Mouse (Mus musculus): Measurements from ENCODE around the gene Grb10.

Grb10 gene

GRCm38 (mm10) chr11:11895479-11895878 is 143.0 kb downstream of the Grb10 start:
- no peak for DNase-seq

- no peak for DNase-seq
Measured at GRCm38 (mm10) chr11:11893769-11894168, 144.7 kb downstream of the Grb10 start.

GRCm38 (mm10) chr11:11892993-11893602 is 145.4 kb downstream of the Grb10 start:
- no peak for DNase-seq

GRCm38 (mm10) chr11:11891832-11892231 is 146.7 kb downstream of the Grb10 start:
- no peak for DNase-seq

- DNase-seq = no peak
Measured at GRCm38 (mm10) chr11:11890139-11890741, 148.2 kb downstream of the Grb10 start.

GRCm38 (mm10) chr11:11888727-11889126 is 149.8 kb downstream of the Grb10 start:
- DNase-seq = no peak

- no peak for DNase-seq
Measured at GRCm38 (mm10) chr11:11888051-11888450, 150.4 kb downstream of the Grb10 start.

- no peak for DNase-seq
Measured at GRCm38 (mm10) chr11:11886403-11886998, 152.0 kb downstream of the Grb10 start.

GRCm38 (mm10) chr11:11885921-11886320 is 152.6 kb downstream of the Grb10 start:
- no peak for DNase-seq

GRCm38 (mm10) chr11:11885246-11885643 is 153.2 kb downstream of the Grb10 start:
- DNase-seq = no peak

- DNase-seq = no peak
Measured at GRCm38 (mm10) chr11:11884533-11885245, 153.8 kb downstream of the Grb10 start.

- DNase-seq = no peak
Measured at GRCm38 (mm10) chr11:11881783-11882155, 156.7 kb downstream of the Grb10 start.

- no peak for DNase-seq
Measured at GRCm38 (mm10) chr11:11881026-11881782, 157.3 kb downstream of the Grb10 start.
